Mouse (Mus musculus): ENCODE measurements around the gene Adcyap1r1.

Gene Adcyap1r1

DNA sequence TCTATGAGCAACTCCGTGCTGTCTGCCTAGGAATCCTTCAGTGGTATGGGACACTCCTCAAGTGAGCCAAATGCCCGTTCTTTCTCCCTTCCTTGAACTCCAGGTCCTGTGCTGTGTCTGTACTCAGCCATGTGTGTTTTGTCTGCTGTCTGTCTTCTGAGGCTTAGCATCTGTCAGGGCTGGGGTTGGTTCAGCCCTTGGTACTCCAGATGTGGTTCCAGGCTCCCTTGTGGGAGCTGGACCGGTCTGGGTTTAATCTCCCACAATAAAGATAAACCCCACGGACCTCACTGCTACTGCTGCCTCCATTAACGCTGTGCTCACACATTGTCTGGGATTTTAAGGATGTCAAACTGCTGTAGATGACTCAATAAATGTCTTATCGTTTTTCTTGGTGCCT, 49.3 kb downstream of the Adcyap1r1 start:
- no peak for DNase-seq (ENCODE audit: low spot score in 2 of 2)

- DNase-seq (ENCODE audit: low spot score in 2 of 2) = no peak
Measured at GRCm38 (mm10) chr6:55502309-55502708, 50.5 kb downstream of the Adcyap1r1 start.

- DNase-seq (ENCODE audit: low spot score in 2 of 2) = no peak
Measured at GRCm38 (mm10) chr6:55504797-55505488, 53.2 kb downstream of the Adcyap1r1 start.

DNA sequence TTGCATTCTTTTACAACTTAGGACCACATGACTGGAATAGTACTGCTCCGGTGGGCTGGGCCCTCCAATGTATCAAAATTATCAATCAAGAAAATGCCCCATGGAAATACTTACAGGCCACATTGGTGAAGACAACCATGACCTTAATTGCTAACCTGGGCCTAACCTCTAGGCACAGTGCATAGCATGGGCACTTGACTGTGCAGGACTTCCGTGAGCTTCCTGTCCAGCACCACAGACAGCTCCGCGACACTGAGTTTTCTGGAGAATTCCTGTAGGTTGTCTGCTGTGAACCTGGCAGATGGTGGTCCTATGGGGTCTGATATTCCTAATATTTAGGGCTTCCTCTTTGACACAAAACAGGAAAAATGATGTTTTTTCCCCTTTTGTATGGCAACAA, 54.7 kb downstream of the Adcyap1r1 start:
- no peak for DNase-seq (ENCODE audit: low spot score in 2 of 2)

- DNase-seq (ENCODE audit: low spot score in 2 of 2) = no peak
Measured at GRCm38 (mm10) chr6:55509130-55509870, 57.5 kb downstream of the Adcyap1r1 start.

GRCm38 (mm10) chr6:55511212-55512065, 59.7 kb downstream of the Adcyap1r1 start:
- DNase-seq (ENCODE audit: low spot score in 2 of 2) = no peak

- DNase-seq (ENCODE audit: low spot score in 2 of 2) = no peak
Measured at GRCm38 (mm10) chr6:55512066-55512703, 60.4 kb downstream of the Adcyap1r1 start.

DNA sequence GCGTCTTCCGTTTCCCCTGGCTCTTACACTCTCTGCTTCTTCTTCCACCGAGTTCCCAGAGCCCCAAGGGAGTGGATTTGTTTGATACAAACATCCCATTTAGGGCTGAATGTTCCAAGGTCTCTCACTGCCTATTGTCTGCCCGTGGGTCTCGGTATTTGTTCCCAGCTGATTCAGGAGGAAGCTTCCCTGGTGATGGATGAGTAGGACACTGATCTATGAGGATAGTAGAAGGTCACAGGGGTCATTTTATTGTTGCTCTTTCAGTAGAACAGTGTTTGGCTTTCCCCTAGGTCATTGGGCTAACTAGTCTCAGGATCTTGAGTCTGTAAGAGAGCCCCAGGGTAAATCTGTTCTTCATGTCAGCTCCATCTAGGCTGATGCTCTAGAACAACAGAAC, 61.7 kb downstream of the Adcyap1r1 start:
- no peak for DNase-seq (ENCODE audit: low spot score in 2 of 2)

DNA sequence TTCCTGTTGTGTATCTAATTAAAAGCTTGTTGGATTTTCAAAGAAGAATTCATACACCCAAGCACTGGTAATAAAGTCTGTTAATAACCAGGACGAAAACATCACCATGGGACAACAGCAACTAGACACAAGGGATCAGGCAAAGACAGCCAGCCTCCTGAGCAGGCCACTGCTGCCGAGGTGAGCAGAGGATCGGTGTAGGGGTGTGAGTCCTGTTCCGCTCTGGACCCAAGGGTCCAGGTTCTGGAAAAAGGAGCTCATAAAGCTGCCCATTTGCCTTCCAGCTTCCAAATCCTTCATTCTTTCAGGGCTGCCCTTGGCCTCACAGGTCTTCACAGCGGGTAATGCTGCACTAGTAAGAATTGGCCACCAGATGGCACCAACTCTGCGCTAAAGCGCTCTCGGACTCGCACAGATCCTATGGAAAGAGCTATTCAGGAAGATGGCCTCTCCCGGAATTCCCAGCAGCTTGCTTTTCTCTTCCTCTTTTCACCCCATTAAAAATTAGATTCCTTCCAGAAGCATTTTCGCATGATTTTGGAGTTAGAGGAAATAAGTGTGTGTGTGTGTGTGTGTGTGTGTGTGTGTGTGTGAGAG, 67.9 kb downstream of the Adcyap1r1 start:
- no peak for DNase-seq (ENCODE audit: low spot score in 2 of 2)

GRCm38 (mm10) chr6:55520237-55521095, 68.7 kb downstream of the Adcyap1r1 start:
- DNase-seq (ENCODE audit: low spot score in 2 of 2) = no peak

GRCm38 (mm10) chr6:55536469-55536868, 84.7 kb downstream of the Adcyap1r1 start:
- DNase-seq (ENCODE audit: low spot score in 2 of 2) = no peak

DNA sequence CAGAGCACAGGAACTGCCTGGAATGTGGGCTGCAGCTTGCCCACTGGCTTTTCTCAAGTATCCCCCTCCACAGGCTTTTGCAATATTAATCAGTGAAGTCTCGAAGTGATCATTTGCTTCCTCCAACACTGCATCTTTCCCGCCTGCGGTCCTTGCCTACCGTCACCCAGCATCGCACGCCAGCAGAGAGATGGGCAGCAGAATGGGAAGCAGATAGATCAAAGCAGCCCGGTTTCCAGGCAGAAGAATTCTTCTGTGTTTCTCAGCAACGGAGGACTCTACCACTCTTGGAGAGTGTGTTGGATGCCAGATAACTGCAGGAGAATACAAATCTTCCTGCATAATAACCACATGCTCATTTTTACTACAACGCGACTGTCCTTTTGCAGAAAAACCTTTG, 87.4 kb downstream of the Adcyap1r1 start:
- no peak for DNase-seq (ENCODE audit: low spot score in 2 of 2)

DNA sequence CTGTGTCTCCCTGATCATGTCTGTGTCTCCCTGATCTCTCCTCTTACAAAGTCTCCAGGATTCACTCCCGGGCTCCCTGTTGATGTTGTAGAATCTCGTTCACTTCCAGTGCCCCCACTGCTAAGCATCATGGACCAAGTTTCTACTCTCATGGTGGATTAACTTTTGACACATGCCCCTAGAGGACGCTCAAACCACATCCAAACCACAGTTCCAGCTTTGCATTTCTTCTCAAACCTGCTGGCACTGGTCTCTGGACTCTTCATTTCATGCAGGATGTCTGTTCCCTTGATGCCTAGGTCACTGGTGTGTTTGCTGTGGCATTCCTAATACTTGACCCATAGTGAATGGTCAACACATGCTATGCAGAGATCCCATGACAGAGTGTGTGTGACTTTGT, 90.6 kb downstream of the Adcyap1r1 start:
- no peak for DNase-seq (ENCODE audit: low spot score in 2 of 2)

DNA sequence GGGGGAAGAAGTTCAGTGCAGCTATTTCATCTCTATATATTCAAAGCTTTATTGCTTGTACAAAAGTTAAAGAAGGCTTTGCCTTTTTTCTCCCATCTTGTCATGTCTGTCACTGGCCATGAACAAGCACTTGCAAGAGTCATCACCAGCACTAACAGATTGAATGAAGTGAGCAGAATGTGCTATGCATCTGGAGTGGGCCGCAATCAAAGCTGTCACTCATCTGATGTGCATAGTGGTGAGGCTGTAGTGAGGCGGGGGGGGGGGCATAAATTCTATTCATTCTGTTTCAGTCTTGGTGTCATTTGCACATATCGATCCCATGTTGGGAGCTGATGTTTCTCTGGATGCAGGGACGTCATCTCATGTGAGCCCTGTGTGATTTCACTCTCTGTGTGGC, 91.6 kb downstream of the Adcyap1r1 start:
- no peak for DNase-seq (ENCODE audit: low spot score in 2 of 2)

GRCm38 (mm10) chr6:55549211-55549610, 97.4 kb downstream of the Adcyap1r1 start:
- no peak for DNase-seq (ENCODE audit: low spot score in 2 of 2)

- no peak for DNase-seq (ENCODE audit: low spot score in 2 of 2)
Measured at GRCm38 (mm10) chr6:55550926-55551325, 99.1 kb downstream of the Adcyap1r1 start.

All from natural killer cell, adult 2 months (primary cell).